Mouse (Mus musculus): Measurements from ENCODE around the gene Mamld1. TPM values are rescaled to one million over a fixed set of nuclear protein-coding genes. Genes with fewer than 3 reads are reported as not detected.
"Not testable (repeated sequence)": the region's sequence is repeated elsewhere in the genome, so short reads cannot be mapped to it uniquely, and the experiment has no call there.

Gene Mamld1
- polyA plus RNA-seq (2015; fragmentation: Nextera tagmentation; extraction: Ambion mirVana) = 0.27 and 0.30 TPM in 2 replicates

DNA sequence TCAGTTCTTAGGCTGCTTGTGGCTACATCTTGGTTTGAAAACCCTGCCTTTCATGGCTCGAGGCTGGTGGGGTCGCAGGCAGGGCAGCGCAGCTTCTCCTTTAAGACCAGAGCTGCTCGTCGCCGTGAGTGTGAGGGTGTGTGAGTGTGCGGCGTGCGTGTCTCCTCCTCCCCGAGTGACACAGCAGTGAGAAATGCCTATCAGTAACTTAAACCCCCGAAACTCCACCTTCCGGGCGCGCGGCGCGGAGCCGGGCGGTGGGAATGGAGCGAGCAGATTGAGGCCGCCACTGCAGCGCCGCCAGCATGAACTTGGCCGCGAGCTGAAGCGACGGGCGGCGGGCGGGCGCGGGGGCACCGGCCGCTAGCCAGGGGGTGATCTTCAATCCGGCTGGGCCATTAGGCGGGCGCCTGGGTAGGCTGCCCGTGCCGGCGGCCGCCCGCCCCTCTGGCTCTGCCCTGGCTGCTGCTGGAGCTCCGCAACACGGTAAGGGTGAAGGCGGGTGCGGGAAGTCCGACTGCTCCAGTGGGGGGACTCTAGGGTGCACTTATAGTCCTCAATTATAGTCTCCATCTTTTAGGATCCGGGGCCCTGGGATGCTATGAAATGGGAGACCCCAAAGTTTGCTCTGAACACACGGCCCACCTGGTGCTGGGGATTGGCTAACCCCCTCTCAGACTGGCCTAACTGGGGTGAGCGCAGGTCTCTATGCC, at the start of gene Mamld1:
Mamld1 (plus strand) TSS at position 393 of the 713 bp plus-strand sequence.
- no peak within 1 kb of the TSS for H3K27ac ChIP-seq (ENCODE audit: low read depth)
- TF ChIP-seq CTCF (IDR thresholded peaks at IDR 0.05; ENCODE audit: low read depth) = 0 out of 2 replicates have a peak, but pooled peaks have one; percentile 8
- TF ChIP-seq EP300 (IDR thresholded peaks at IDR 0.05; ENCODE audit: low read depth) = no peak
- H3K9ac ChIP-seq (replicated peaks) = peak within 1 kb of the TSS; percentile 44; the same call in 1 of the 2 replicates
- H3K36me3 ChIP-seq (replicated peaks; ENCODE audit: insufficient read depth, low read length) = no peaks in the 10 kb centered on the region
- peak within 1 kb of the TSS; percentile 68 for H3K4me2 ChIP-seq (ENCODE audit: low read depth, low read length)
- 34% methylated on average over 41 of the region's 50 CpGs for WGBS (ENCODE audit: insufficient replicate concordance)
- DNase-seq (peak; percentile 40), ATAC-seq (peak; percentile 41; the same call in 1 of the 2 replicates)
- peaks cover 32% of the 10 kb centered on the region for H3K27me3 ChIP-seq (ENCODE audit: insufficient read depth, low read length)
- no peaks in the 10 kb centered on the region for H3K9me3 ChIP-seq (ENCODE audit: low read length)
- H3K4me3 ChIP-seq (ENCODE audit: low read depth, low read length) = peak within 1 kb of the TSS; percentile 41
- H3K4me1 ChIP-seq (ENCODE audit: insufficient read depth) = no peaks in the 10 kb centered on the region

DNA sequence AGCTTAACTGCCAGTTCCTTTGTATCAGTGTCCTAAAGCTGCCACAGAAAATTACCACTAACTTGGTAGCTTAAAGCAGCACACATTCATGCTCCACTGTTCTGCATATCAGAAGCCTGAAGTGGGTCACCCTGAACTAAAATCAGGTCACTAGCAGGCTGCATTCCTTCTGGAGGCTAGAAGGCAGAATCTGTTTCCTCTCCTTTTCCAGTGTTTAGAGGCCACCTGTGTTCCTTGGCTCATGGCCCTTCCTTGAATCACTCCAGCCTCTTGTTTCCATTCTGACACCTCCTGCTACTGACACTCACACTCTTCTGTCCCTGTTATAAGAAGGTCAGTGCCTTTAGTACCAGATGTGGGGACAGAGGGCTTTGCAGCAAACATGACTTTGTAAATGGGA, 25.3 kb upstream of the Mamld1 start:
- H3K4me2 ChIP-seq (ENCODE audit: low read depth, low read length) = no peak overlapping the region
- DNase-seq (no peak), ATAC-seq (no peak)
- H3K9me3 ChIP-seq (ENCODE audit: low read length) = no peaks in the 10 kb centered on the region
- H3K4me1 ChIP-seq (ENCODE audit: insufficient read depth) = no peaks in the 10 kb centered on the region
- H3K4me3 ChIP-seq (ENCODE audit: low read depth, low read length) = no peak overlapping the region
- no peaks in the 10 kb centered on the region for H3K27me3 ChIP-seq (ENCODE audit: insufficient read depth, low read length)
- no peak overlapping the region for H3K27ac ChIP-seq (ENCODE audit: low read depth)
- H3K36me3 ChIP-seq (replicated peaks; ENCODE audit: insufficient read depth, low read length) = no peaks in the 10 kb centered on the region
- no peak for TF ChIP-seq EP300 (IDR thresholded peaks at IDR 0.05; ENCODE audit: low read depth)
- no peak for TF ChIP-seq CTCF (IDR thresholded peaks at IDR 0.05; ENCODE audit: low read depth)
- H3K9ac ChIP-seq (replicated peaks) = no peak overlapping the region

DNA sequence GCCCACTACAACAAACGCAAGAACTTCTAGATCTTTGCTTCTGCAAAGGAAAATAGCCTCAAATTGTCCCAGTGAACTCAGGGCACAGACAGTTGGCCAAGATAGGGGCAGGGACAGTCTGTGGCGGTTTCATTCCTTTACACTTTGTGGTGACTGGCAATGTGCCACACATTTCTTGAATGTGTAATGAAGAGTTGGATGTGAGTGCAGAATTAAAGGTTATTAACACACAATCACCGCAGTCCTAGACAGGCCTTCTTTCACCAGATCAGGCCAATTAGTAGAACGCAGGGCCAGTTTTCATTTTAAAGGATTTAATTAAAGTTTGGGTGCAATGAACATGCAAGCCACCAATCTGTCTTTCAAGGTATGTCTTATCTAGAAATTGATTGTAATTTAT, 22.0 kb upstream of the Mamld1 start:
- Histone ChIP-seq H3K4me3 (ENCODE audit: low read depth, low read length) (no peak overlapping the region), H3K9ac (replicated peaks) (no peak overlapping the region), H3K27ac (ENCODE audit: low read depth) (no peak overlapping the region), H3K36me3 (replicated peaks; ENCODE audit: insufficient read depth, low read length) (no peaks in the 10 kb centered on the region), H3K4me1 (ENCODE audit: insufficient read depth) (no peaks in the 10 kb centered on the region), H3K27me3 (ENCODE audit: insufficient read depth, low read length) (no peaks in the 10 kb centered on the region), H3K9me3 (ENCODE audit: low read length) (no peaks in the 10 kb centered on the region), H3K4me2 (ENCODE audit: low read depth, low read length) (no peak overlapping the region)
- WGBS (ENCODE audit: insufficient replicate concordance) = 68% methylated on average over 4 of the region's 4 CpGs
- TF ChIP-seq EP300 (IDR thresholded peaks at IDR 0.05; ENCODE audit: low read depth) (no peak), CTCF (IDR thresholded peaks at IDR 0.05; ENCODE audit: low read depth) (no peak)
- DNase-seq = no peak
- no peak for ATAC-seq

DNA sequence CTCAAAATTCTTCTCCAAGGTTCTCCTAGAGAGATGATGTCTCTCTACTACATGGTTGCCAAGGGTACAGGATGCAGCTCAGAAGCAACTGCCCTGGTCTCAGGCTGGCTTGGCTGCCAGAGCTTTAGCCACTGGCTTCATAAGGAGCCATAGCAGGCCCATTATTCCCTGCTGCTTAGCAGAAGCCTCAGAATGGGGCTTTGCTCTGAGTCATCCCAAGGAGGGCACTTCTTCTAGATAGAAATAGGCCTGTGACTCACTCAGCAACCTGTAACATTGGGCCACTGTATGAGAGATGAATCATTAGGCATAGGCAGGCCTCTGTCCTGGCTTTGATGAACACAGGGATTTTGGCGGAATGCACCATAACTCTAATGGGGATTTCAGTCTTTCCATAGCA, 21.1 kb upstream of the Mamld1 start:
- WGBS (ENCODE audit: insufficient replicate concordance) = 91% methylated on average over 1 of the region's 1 CpGs
- not testable (repeated sequence) for H3K27me3 ChIP-seq (ENCODE audit: insufficient read depth, low read length); H3K9me3 ChIP-seq (ENCODE audit: low read length); H3K4me3 ChIP-seq (ENCODE audit: low read depth, low read length); H3K27ac ChIP-seq (ENCODE audit: low read depth); H3K4me2 ChIP-seq (ENCODE audit: low read depth, low read length); DNase-seq; H3K4me1 ChIP-seq (ENCODE audit: insufficient read depth); ATAC-seq; H3K36me3 ChIP-seq (replicated peaks; ENCODE audit: insufficient read depth, low read length); H3K9ac ChIP-seq (replicated peaks)

DNA sequence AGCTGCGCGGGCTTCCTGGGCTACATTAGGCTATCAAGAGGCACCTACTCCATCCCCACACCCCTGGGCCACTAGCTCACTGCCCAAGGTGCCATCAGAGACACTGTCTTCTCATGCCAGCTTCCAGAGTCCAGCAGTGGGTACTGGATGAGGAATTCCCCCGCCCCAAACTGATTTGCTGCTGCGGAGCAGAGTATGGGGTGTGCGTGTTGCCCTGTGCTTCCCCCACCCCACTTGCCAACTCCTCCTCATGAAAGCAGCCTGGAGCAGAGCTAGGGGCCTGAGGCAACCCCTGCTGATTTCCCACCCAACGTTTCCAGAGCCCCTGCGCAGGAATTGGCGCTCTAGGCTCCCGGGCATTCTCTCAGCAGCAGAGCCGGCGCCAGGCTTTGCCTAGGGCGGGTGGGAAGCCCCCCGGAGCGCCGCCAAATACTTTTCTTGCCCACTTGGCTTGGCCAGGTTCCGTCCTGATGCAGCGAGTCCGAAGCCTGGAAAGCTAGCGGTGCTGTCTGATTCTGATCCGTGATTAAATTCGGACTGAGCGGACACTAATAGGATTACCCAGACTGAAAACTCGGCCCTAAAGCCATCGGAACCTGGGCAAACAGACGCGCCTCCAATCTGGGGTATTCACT, 738 bp downstream of the Mamld1 start:
- no peaks in the 10 kb centered on the region for H3K9me3 ChIP-seq (ENCODE audit: low read length)
- ATAC-seq = no peak
- peaks cover 32% of the 10 kb centered on the region for H3K27me3 ChIP-seq (ENCODE audit: insufficient read depth, low read length)
- H3K9ac ChIP-seq (replicated peaks) = peak overlapping the region; percentile 44; the same call in 1 of the 2 replicates
- H3K4me2 ChIP-seq (ENCODE audit: low read depth, low read length) = peak overlapping the region; percentile 68
- no peak for DNase-seq
- TF ChIP-seq CTCF (IDR thresholded peaks at IDR 0.05; ENCODE audit: low read depth) (no peak), EP300 (IDR thresholded peaks at IDR 0.05; ENCODE audit: low read depth) (no peak)
- no peak overlapping the region for H3K27ac ChIP-seq (ENCODE audit: low read depth)
- H3K36me3 ChIP-seq (replicated peaks; ENCODE audit: insufficient read depth, low read length) = no peaks in the 10 kb centered on the region
- H3K4me3 ChIP-seq (ENCODE audit: low read depth, low read length) = peak overlapping the region; percentile 41
- no peaks in the 10 kb centered on the region for H3K4me1 ChIP-seq (ENCODE audit: insufficient read depth)
- WGBS (ENCODE audit: insufficient replicate concordance) = 17% methylated on average over 26 of the region's 26 CpGs

DNA sequence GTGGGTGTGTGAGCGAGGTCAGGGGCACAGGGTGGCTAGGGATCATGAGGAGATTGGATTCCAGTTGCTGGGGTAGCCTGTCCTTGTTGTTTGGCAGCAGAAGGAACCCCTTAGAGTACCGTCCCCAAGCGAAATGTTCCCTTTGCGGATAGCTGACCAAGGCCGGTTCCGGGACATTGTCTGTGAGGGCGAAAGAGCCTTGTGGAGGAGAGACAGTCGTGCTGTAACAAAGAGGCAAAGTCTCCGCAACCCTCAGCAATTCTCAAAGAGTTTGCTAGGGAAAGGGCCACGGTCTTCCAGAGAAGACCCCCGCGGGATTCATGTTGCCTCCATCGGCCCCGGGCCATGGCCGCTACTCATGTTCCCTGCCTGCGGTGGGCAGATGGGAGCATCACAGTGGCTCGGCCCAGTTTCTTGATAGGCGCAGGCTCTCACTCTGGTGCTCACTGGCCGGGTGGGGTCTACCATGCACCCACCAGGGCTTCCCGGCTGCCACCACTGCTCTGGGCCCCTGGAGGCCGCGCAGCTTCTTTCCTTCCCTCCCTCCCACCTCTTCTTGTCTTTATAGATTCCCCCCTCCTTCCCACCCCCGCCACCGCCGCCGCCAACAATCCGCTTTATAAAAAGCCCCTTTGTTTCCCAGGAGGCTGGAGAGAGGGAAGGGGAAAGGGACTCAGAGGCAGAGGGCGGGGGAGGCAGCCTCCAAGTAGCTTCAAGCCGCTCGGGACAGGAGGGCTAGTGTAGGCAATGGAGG, 1.5 kb downstream of the Mamld1 start:
- Histone ChIP-seq H3K9ac (replicated peaks) (no peak overlapping the region), H3K27ac (ENCODE audit: low read depth) (no peak overlapping the region), H3K4me3 (ENCODE audit: low read depth, low read length) (peak overlapping the region; percentile 41), H3K9me3 (ENCODE audit: low read length) (no peaks in the 10 kb centered on the region), H3K4me1 (ENCODE audit: insufficient read depth) (no peaks in the 10 kb centered on the region), H3K36me3 (replicated peaks; ENCODE audit: insufficient read depth, low read length) (no peaks in the 10 kb centered on the region), H3K27me3 (ENCODE audit: insufficient read depth, low read length) (peaks cover 32% of the 10 kb centered on the region), H3K4me2 (ENCODE audit: low read depth, low read length) (peak overlapping the region; percentile 68)
- WGBS (ENCODE audit: insufficient replicate concordance) = 29% methylated on average over 29 of the region's 30 CpGs
- DNase-seq (peak; percentile 13), ATAC-seq (0 out of 2 replicates have a peak, but pooled peaks have one; percentile 3)
- no peak for TF ChIP-seq EP300 (IDR thresholded peaks at IDR 0.05; ENCODE audit: low read depth)
- TF ChIP-seq CTCF (IDR thresholded peaks at IDR 0.05; ENCODE audit: low read depth) = no peak
